Mouse (Mus musculus) adrenal gland, adult 18-20 months (tissue): Measurements from ENCODE around the gene Krtap17-1. TPM values are rescaled to one million over a fixed set of nuclear protein-coding genes. Genes with fewer than 3 reads are reported as not detected.

Experiments
- DNase-seq, 2 experiments: peaks; one replicate each; pipeline ENCODE4 v3.0.0; 2021 to 2022; ENCODE audit warnings: low spot score in 2 of 2
- long read RNA-seq, 2 experiments: library from polyadenylated mRNA; stranded (forward); transcript quantifications; one replicate each; pipeline ENCODE4 v2.0.0; 2021
- total RNA-seq, 2 experiments: library from RNA; stranded (reverse); gene quantifications; 1 replicate in 1 of 2; 2 replicates in 1 of 2; pipeline ENCODE4 v1.2.3; 2021

Krtap17-1 gene
- total RNA-seq, result not detected
- long read RNA-seq, experiment 1, result 0 reads
- long read RNA-seq, experiment 2, result 0 reads

DNA sequence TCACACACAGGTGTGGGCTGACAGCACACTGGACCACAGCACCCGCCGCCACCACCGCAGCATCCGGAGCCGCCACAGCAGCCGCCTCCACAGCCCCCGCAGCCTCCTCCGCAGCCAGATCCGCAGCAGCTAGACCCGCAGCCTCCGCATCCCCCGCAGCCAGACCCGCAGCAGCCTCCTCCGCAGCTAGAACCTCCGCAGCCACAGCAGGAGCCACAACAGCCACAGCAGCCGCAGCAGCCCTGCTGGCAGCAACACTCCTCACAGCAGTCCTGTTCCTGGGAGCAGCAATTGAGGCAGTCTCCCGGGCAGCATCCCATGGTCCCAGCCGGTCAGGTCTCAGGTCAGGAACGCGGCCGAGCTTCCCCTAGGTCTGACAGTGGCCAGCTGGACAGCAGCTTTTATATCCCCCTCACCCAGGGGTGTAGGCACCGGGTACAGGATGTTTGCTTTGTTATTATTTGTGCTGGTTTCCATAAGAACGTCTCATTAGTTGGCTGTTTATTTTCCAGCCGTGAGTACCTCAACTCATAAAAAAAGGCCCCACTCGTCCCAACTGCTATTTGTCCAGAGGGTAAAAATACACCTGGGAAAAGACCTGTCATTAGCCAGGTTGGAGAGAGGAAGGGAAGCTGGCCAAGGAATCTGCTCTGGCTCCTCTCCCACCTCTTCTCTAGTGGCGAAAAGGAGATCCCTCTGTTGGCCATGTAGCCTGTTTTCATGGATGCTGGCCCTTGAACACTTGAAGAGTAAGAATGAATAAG is at the start of gene Krtap17-1:
Krtap17-1 (minus strand) TSS at position 375 of the 764 bp plus-strand sequence.
- no peak for DNase-seq

DNA sequence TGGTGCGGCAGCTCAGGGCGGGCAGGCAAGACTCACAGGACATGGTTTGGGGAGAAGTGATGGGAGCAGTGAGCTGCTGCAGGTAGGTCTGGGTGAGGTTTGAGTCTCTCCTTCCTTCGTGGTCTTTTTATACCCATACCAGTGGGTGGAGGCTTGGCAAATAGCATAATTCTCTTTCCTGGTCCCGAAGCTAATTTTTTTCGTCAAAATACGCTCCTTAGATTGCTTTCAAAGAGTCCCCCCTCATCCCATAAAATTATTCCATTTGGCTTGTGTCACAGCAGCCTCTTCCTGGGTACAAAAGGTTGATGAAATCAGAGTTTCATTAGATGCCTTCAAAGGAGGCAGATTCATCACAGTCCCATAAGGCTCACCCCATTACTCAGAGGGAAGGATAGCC is 47.7 kb upstream of the Krtap17-1 start, which contains the start of gene Krt34:
Krt34 (minus strand) TSS at position 101 of the 400 bp plus-strand sequence.
- DNase-seq, result no peak

DNA sequence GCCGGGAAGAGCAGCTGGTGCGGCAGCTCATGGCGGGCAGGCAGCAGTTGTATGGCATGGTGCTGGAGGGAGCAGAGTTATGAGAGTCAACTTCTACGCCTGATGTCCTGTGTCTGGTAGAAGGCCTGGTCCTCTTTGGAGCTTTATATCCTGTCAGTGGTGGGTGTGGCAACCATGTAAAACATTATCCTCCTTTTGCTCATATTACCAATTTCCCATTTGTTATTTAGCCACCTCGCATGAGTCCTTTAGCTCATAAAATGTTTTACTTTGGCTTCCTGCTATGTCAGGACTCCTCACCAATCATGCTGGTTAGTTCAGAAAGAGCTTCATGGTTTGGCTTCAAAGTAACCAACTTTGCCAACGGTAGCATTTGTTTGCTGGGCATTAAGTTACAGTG is 36.0 kb upstream of the Krtap17-1 start, which contains the start of gene Krt33b:
Krt33b (minus strand) TSS at position 101 of the 400 bp plus-strand sequence.
- no peak for DNase-seq

DNA sequence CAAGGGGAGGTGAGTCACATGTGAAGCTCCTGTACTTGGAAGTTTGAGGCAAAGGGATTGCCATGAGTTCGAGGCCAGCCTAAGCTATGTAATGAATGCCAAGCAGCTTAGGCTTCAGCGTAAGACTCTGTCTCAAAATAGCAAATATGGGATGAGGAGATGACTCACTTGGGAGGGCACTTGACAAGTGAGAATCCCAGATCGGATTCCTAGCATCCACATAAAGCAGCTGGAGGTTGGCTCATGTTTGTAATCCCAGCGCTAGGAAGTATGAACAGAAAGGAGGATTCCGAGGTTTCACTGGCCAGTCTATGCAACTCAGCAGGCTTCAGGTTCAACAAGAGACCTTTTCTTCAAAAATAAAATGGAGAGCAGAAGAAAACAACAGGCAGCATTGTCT is 27.6 kb upstream of the Krtap17-1 start:
- no peak for DNase-seq

DNA sequence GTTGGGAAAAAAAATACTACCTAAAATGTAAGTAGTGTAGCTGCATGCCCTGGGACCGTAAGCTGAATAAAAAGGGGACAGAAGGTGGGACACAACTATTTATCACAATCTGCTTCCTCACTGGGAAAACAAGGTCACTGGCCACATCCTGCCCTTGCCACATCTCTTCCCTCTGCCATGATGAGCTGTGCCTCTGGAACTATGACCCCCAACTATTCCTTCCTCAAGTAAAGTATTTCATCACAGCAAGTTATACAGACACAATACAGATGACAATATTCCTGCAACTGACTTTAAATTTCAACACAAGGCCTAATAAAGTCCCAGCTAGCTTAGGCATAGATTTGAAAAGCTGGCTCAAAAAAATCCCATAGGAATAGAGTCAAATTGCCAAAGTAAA is 25.7 kb upstream of the Krtap17-1 start:
- DNase-seq, result no peak

DNA sequence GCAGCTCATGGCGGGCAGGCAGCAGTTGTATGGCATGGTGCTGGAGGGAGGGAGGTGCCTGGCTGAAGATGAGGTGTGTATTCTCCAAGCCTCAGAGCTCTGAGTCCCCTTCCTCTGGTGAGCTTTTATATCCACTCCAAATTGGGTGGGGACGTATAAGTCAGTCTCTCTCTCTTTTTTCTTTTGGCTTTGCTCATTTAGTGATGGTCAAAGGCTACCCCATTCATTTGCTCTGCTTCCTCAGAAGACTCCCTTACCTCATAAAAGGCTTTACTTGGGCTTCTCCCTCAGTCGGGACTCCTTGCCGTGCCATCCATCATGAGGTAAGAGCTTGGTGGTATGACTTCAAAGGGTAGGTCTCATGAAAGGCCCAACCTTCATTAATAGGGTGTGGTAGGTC is 22.3 kb upstream of the Krtap17-1 start, which contains the start of gene Krt33a:
Krt33a (minus strand) TSS at position 101 of the 400 bp plus-strand sequence.
- no peak for DNase-seq

DNA sequence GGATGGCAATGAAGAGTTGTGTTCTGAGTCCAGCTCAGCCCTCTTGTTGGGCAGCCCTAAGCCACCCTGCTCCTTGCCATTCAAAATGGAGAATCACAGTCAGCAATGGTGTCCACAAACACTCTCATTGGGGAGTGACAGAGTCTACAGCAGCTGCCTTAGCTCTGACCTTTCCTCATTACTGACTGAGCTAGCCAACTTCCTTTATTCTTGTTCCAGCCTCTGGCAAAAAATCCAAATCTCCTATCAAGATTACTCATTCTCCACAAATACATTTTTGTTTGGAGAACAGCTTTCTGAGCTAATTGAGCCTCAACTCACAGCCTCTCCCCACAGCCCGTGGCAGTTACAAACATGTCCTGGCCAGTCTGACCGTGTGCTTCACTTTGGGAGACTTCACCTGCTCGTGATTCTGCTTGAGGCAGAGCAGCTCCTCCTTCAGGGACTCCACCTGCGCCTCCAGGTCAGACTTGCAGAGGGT is 19.9 kb upstream of the Krtap17-1 start:
- DNase-seq, result no peak

DNA sequence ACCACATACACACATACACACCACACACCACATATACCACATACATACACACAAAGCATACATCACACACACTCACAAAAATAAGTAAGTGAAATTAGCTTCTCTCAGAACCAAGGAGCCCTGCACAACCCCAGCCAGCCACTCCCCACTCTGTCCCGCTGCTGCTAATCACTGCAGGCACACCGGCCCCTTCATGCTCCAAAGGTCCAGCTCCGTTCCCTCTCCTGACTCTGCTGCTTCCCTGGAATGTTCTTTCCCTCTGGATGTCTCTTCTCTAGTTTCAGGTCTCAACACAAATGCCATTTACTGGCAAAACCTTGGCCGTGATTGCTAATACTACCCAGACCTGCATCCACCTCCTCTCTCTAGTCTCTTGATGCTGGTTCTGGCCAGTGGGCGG is 16.9 kb upstream of the Krtap17-1 start:
- no peak for DNase-seq

DNA sequence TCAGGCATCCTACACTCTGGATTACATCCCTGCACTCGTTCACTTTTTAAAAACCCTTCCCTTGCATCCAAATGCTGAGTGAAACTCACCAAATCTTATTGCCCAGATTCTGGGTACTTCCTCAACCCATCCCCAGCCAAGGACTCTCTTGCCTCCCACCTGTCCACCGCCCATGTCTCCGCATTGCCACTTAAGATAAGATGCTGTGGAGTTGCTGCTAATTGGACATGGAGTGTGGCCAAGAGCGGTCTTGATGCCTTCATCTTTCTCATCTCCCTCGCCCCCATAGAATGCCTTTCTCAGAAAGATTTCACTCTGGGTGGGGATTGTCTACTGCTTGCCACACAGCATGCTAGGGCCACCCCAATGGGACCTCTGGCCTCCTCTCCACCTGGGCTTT is 14.5 kb upstream of the Krtap17-1 start:
- DNase-seq, result no peak

DNA sequence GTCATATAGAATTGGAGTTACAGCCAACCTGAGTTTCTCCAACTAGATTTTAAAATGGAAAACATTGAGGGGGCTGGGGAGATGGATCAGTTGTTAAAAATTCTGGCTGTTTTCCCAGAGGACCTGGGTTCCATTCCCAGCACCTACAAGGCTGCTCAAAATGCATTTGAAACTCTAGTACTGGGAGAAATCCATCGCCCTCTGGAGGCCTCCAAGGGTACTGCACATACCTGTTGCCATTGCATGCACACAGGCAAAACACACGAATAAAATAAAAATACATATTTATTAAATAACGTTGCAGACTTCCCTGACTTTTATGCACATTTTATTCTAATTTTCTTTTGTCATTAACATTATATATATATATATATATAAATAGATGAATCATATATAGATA is 12.8 kb upstream of the Krtap17-1 start:
- DNase-seq, result no peak

DNA sequence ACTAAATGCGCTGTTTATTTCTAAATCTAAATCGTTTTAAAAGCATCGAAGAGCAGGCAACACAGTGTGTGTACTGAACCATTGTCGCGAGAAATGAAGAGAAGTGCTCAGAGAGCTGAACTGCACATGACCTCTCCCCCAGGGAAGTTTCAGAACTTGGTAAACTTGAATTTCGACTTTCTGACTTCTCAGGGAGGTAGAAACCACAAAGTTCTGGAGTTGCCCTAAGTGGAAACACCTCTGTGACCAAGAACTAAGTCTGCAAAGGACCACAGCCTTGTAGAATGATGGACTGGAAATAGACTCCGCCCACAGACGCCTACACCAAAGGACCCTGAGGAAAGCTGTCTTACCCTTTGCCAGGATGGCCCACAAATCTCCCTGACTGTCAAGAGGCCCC is 12.1 kb upstream of the Krtap17-1 start:
- DNase-seq, result no peak

DNA sequence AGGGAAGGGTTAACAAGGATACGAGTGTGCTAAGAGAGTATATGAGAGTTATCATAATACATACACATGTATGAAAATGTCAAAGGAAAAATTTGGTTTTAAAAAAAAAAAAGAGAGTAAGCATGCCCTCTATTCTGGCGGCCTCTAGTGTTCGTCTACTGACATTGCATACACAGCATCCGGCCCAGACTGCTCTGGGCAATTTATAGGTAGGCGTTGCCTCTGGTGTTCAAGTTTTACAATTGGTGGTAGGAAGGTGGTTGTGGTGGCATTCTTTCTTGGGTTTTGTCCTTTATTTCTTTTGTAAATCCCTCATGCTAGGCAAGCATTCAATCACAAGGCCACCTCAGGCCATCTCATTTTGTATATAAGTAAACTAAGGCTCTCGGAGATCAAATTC is 11.1 kb upstream of the Krtap17-1 start:
- DNase-seq, result peak; percentile 26 to 27

DNA sequence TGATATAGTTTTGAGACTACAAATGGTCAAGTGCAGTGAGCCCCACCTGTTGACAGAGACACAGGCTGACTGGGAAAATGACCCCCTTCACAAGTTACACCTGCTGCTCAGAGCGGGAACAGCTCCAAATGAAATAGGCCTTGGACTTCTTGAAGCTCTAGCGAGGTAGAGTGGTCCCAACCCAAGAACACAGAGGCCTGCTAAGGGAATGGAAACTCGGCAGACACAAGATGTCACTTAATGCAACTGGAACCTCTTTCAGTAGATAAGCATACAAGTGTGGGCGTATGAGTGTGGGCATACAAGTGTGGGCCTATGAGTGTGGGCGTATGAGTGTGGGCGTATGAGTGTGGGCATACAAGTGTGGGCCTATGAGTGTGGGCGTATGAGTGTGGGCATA is 5.3 kb upstream of the Krtap17-1 start:
- no peak for DNase-seq

DNA sequence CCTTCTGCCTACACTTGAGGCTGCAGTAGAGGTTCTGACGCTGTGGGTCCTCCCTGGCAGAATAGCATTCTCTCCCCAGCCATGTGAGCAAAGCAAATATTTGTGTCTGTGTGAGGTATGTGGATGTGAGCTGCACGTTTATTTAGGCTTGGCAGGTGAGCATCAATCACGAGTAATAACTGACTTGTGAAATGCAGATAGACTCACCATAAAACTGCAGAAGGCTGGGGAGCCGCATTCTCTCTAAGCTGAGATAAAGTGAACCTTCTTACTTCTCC is 529 bp upstream of the Krtap17-1 start:
- no peak for DNase-seq

DNA sequence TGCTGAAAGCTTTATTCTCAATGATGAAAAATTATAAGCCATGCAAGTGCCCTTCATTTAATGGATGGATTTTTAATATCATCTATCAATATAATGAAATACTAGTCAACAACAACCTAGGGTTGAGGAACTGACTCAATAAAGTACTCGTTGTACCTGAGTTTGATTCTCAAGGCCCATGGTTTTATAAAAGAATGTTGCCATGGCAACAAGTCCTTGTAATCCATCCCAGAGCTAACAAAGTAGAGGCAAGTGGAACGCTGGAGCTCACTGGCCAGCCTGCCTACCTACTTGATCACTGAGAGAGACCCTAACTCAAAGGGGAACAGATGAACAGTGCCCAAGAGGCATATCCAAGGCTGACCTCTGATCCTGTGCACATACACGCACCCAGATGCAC is 3.2 kb downstream of the Krtap17-1 start:
- DNase-seq, result no peak

DNA sequence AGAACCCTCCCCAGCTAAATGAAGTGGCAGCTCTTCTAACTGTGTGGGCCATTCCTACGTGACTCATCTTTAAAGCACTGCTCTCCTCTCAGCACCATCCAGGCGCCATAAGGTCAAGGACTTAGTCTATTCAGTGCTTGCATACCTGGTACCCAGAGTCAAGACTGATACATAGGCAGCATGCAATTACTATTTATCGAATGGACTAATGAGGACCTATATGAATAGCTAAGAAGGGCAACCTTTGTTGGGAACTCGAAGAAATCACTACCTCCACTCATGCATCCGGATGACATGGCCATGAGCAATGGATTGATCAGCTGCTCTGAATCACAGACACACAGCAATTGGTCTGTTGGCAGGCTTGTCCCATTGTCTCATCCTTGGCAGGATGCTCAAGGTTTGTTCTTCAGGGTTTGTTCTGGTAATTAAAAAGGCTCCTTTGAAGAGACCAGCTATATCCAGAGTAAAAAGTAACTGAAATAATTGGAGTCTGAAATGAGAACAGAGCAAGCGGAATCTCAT is 3.9 kb downstream of the Krtap17-1 start:
- DNase-seq, result peak in 1 of 2 experiments; percentile 11

DNA sequence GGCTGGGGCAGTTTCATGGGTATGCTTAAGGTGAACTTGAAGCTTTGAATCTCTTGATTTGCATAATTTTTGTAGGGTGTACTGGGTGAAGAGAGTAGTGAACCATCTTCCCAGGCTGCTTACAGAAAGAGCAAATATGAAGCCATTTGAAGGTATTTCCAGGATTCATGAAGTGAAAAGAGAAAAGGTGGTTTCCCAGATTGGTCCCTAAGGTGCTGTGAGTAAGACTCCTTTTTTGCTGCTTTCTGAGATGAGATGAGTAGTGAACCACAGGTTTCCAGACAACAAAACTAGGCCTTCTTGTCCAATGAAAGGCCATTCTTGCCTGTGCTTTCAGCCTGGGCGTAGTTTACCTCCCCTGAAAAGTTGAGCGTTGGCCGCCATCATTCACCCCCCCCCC is 5.3 kb downstream of the Krtap17-1 start:
- no peak for DNase-seq

DNA sequence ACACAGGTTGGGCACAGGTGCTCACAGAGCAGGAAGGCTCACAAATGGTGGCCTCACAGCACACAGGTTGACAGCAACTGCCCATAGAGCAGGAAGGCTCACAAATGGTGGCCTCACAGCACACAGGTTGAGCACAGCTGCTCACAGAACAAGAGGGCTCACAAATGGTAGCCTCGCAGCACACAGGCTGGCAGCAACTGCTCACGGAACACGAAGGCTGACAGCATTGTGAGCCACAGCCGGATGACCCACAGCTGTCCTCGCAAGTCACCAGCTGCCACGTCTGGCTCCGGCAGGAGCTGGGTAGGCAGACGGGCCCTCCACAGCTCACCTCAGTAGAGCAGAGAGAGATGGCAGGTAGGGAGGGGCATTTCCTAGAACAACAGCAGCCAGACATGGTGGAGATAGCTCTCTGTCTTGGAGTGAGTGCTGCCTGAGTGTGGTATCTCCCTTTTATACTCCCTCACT is 7.6 kb downstream of the Krtap17-1 start, which contains the start of gene Krtap16-1:
Krtap16-1 (minus strand) TSS at position 418 of the 468 bp plus-strand sequence.
- DNase-seq, result no peak

DNA sequence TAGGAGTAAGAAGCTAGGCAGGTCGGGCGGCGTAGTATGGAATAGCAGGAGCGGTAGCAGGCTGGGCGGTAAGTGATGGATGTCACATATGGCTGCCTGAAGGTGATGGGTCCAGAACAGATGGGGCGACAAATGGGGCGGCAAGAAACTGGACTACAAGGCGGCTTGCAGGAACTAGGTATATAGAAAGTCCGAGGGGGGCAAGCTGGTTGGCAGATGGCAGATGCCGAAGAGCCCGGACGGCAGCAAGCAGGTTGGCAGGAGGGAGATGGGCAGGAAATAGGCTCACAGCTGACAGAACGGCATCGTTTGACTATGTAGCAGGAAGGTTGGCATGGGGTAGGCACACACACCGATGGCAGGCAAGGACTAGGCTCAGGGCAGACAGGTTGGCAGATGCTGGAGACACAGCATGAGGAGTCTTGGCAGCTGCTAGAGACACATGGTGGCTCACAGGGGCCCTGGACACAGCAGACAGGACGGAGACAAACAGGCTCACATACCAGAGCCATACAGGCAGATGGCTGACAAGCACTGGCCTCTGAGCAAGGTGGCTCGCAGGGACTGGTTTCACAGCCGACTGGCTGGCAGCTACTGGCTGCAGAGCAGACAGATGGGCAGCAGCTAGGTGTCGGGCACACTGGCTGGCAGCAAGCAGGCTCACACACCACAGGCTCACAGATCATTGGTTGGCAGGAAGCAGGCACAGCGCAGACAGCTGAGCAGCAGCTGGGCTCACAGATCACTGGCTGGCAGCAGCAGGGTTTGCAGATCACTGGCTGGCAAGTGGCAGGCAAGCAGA is 8.3 kb downstream of the Krtap17-1 start:
- no peak for DNase-seq

DNA sequence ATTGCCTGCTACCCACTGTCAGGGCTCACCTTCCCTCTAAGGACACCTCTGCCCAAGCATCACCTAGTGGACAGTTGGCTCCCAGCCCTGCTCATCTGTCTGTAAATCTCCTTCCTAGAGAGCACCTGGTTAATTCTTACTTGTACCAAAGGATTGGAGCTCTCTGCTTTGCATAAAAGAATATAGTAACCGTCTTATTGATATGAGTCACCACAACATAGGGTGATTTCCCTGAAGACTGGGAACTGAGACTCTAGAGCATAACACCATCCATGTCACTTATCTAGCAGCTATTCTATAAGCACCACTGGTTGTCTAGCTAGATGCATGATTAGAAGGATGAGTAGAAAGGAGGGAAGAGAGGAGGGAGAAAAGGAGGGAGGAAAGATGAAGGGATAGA is 10.4 kb downstream of the Krtap17-1 start:
- no peak for DNase-seq

DNA sequence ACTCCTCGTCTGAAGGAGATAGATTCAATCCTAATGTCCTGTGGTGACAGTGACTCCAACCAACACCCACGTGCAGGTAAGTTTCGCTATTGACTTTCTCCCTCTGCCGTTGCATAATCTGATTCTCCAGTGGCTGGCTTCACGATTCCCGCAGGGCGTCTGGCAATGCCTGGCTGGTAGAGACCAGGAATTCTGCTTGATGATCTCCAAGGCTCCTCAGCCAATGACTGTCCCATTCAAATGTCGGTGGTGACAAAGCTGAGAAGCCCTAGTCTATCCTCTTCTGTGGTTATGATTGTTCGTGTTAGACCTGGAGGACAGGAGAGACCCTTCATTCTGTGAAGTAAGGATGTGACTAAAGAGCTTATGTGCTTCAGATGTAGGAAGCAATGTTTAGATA is 11.1 kb downstream of the Krtap17-1 start:
- no peak for DNase-seq

DNA sequence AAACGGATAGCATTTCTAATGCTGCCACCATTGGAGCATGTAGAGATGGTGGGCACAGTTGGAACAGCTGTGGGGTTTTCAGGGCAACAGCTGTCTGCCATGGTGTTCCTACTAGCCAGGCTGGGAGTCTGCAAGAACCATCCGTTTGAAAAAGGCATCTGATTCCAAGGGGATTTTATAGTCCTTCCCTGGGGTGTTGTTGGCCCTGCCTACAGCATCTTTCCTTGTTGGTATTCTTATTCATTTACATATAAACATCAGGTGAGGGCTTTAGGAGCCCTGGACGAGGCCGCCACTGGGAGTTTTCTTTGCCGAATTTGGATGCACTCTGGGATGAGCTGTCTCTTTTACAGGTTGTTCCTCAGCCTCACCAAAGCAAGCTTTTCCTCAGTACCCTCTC is 14.8 kb downstream of the Krtap17-1 start, which contains the start of gene Krtap29-1:
Krtap29-1 (minus strand) TSS at position 101 of the 400 bp plus-strand sequence.
- DNase-seq, result no peak
